Mouse (Mus musculus) stomach, embryonic 16.5 days (tissue): ENCODE measurements around the gene Krt17. TPM values are rescaled to one million over a fixed set of nuclear protein-coding genes. Genes with fewer than 3 reads are reported as not detected.

Source experiments
- ATAC-seq: fragments of 200-750 bp; cut with Nextera tagmentation; 2 replicates; pipeline ENCODE4 v1.8.0; 2017; ENCODE audit warnings: moderate number of reproducible peaks, moderate TSS enrichment; ENCODE audit not compliant: insufficient read depth, low FRiP score
- H3K27ac ChIP-seq: fragments of 300-500 bp; sonication (generic); 2 replicates; pipeline ENCODE4 v1.5.1; 2014; ENCODE audit warnings: low read length
- H3K27me3 ChIP-seq: fragments of 300-500 bp; sonication (generic); 2 replicates; pipeline ENCODE4 v1.6.1; 2014; ENCODE audit warnings: low read length, control low read depth, mixed read lengths; ENCODE audit not compliant: control insufficient read depth, insufficient read depth
- H3K36me3 ChIP-seq: fragments of 300-500 bp; sonication (generic); 2 replicates; pipeline ENCODE4 v1.6.1; 2014; ENCODE audit warnings: low read length; ENCODE audit not compliant: control insufficient read depth, insufficient read depth
- H3K4me1 ChIP-seq: fragments of 300-500 bp; sonication (generic); 2 replicates; pipeline ENCODE4 v1.6.1; 2014; ENCODE audit warnings: low read length, control low read depth, mixed read lengths; ENCODE audit not compliant: control insufficient read depth, insufficient read depth
- H3K4me2 ChIP-seq: fragments of 300-500 bp; sonication (generic); 2 replicates; pipeline ENCODE4 v1.6.1; 2014; ENCODE audit warnings: low read depth, low read length, mixed read lengths
- H3K4me3 ChIP-seq: fragments of 300-500 bp; sonication (generic); replicated peaks from 2 replicates; pipeline ENCODE4 v1.5.1; 2014; ENCODE audit warnings: mild to moderate bottlenecking, low read length
- H3K9ac ChIP-seq: fragments of 300-500 bp; sonication (generic); 2 replicates; pipeline ENCODE4 v1.6.1; 2014; ENCODE audit warnings: low read length
- H3K9me3 ChIP-seq: fragments of 300-500 bp; sonication (generic); replicated peaks from 2 replicates; pipeline ENCODE4 v1.6.1; 2016; ENCODE audit warnings: low read length, control low read depth; ENCODE audit not compliant: control insufficient read depth
- WGBS: fragments of 180-500 bp; shearing (Covaris S2); extraction: QIAGEN DNeasy Blood & Tissue Kit; methylation state at CpG from one replicate; pipeline ENCODE4 v1.1.7; 2014; 5-methylcytosine and 5-hydroxymethylcytosine counted together
- polyA plus RNA-seq: library from polyadenylated mRNA; unstranded; fragments of >200 nt; fragmentation: Nextera tagmentation; extraction: Ambion mirVana; gene quantifications from 2 replicates; pipeline ENCODE4 v1.2.1, GENCODE M21; 2015

The Krt17 gene
- polyA plus RNA-seq, 1 experiment from 2014 or later, result 34.0 TPM

GRCm38 (mm10) chr11:100290235-100290634 is 29.4 kb upstream of the Krt17 start:
- Histone ChIP-seq H3K9me3 (no peaks in the 10 kb centered on the region), H3K27me3 (no peaks in the 10 kb centered on the region), H3K9ac (peak overlapping the region; percentile 66), H3K36me3 (no peaks in the 10 kb centered on the region), H3K27ac (peak overlapping the region; percentile 95), H3K4me3 (no peak overlapping the region), H3K4me1 (peaks cover 30% of the 10 kb centered on the region), H3K4me2 (no peak overlapping the region)
- WGBS, result 27% methylated on average over 5 of the region's 5 CpGs
- ATAC-seq, result no peak

GRCm38 (mm10) chr11:100288942-100289341 is 28.1 kb upstream of the Krt17 start:
- Histone ChIP-seq H3K9ac (peak overlapping the region; percentile 37; the same call in 1 of the 2 replicates), H3K27me3 (no peaks in the 10 kb centered on the region), H3K9me3 (no peaks in the 10 kb centered on the region), H3K27ac (peak overlapping the region; percentile 98), H3K36me3 (no peaks in the 10 kb centered on the region), H3K4me2 (0 out of 2 replicates have a peak overlapping the region, but pooled peaks have one; percentile 13), H3K4me1 (peaks cover 30% of the 10 kb centered on the region), H3K4me3 (no peak overlapping the region)
- 57% methylated on average over 6 of the region's 6 CpGs for WGBS
- peak; percentile 69 for ATAC-seq

GRCm38 (mm10) chr11:100287024-100287423 is 26.2 kb upstream of the Krt17 start:
- Histone ChIP-seq H3K36me3 (no peaks in the 10 kb centered on the region), H3K4me2 (no peak overlapping the region), H3K4me3 (no peak overlapping the region), H3K27ac (peak overlapping the region; percentile 98), H3K27me3 (no peaks in the 10 kb centered on the region), H3K9me3 (no peaks in the 10 kb centered on the region), H3K9ac (peak overlapping the region; percentile 57), H3K4me1 (peaks cover 30% of the 10 kb centered on the region)
- ATAC-seq, result peak; percentile 88
- WGBS, result 32% methylated on average over 10 of the region's 10 CpGs

GRCm38 (mm10) chr11:100284988-100285387 is 24.2 kb upstream of the Krt17 start:
- no peaks in the 10 kb centered on the region for H3K27me3 ChIP-seq
- H3K9ac ChIP-seq, result peak overlapping the region; percentile 43
- H3K36me3 ChIP-seq, result no peaks in the 10 kb centered on the region
- 60% methylated on average over 4 of the region's 4 CpGs for WGBS
- H3K27ac ChIP-seq, result peak overlapping the region; percentile 98
- ATAC-seq, result peak; percentile 53; the same call in 1 of the 2 replicates
- no peak overlapping the region for H3K4me2 ChIP-seq
- peaks cover 17% of the 10 kb centered on the region for H3K4me1 ChIP-seq
- no peaks in the 10 kb centered on the region for H3K9me3 ChIP-seq
- no peak overlapping the region for H3K4me3 ChIP-seq

GRCm38 (mm10) chr11:100282549-100282948 is 21.7 kb upstream of the Krt17 start:
- Histone ChIP-seq H3K9ac (no peak overlapping the region), H3K27me3 (no peaks in the 10 kb centered on the region), H3K4me1 (peaks cover 4% of the 10 kb centered on the region; the same call in 1 of the 2 replicates), H3K4me2 (no peak overlapping the region), H3K4me3 (no peak overlapping the region), H3K9me3 (no peaks in the 10 kb centered on the region), H3K27ac (no peak overlapping the region), H3K36me3 (no peaks in the 10 kb centered on the region)
- no peak for ATAC-seq
- WGBS, result 24% methylated on average over 10 of the region's 10 CpGs

GRCm38 (mm10) chr11:100281596-100282544 is 21.0 kb upstream of the Krt17 start:
- Histone ChIP-seq H3K4me3 (no peak overlapping the region), H3K4me1 (no peaks in the 10 kb centered on the region; the same call in 1 of the 2 replicates), H3K9me3 (no peaks in the 10 kb centered on the region), H3K4me2 (no peak overlapping the region), H3K27ac (no peak overlapping the region), H3K9ac (no peak overlapping the region), H3K27me3 (no peaks in the 10 kb centered on the region), H3K36me3 (no peaks in the 10 kb centered on the region)
- 19% methylated on average over 11 of the region's 11 CpGs for WGBS
- no peak for ATAC-seq

- Histone ChIP-seq H3K4me2 (no peak overlapping the region), H3K9ac (no peak overlapping the region), H3K4me1 (peaks cover 1% of the 10 kb centered on the region; the same call in 1 of the 2 replicates), H3K36me3 (no peaks in the 10 kb centered on the region), H3K27me3 (no peaks in the 10 kb centered on the region), H3K4me3 (no peak overlapping the region), H3K27ac (no peak overlapping the region), H3K9me3 (no peaks in the 10 kb centered on the region)
- ATAC-seq, result no peak
- WGBS, result 38% methylated on average over 5 of the region's 5 CpGs
Measured at GRCm38 (mm10) chr11:100278759-100279158, 17.9 kb upstream of the Krt17 start.

GRCm38 (mm10) chr11:100277726-100278480 is 17.1 kb upstream of the Krt17 start:
- no peak overlapping the region for H3K4me3 ChIP-seq
- H3K9ac ChIP-seq, result no peak overlapping the region
- no peaks in the 10 kb centered on the region for H3K9me3 ChIP-seq
- H3K4me1 ChIP-seq, result peaks cover 3% of the 10 kb centered on the region; the same call in 1 of the 2 replicates
- peak overlapping the region; percentile 4; the same call in 1 of the 2 replicates for H3K27ac ChIP-seq
- 51% methylated on average over 15 of the region's 15 CpGs for WGBS
- H3K27me3 ChIP-seq, result no peaks in the 10 kb centered on the region
- no peak for ATAC-seq
- H3K36me3 ChIP-seq, result no peaks in the 10 kb centered on the region
- H3K4me2 ChIP-seq, result no peak overlapping the region

- 48% methylated on average over 5 of the region's 5 CpGs for WGBS
- Histone ChIP-seq H3K4me3 (no peak overlapping the region), H3K36me3 (no peaks in the 10 kb centered on the region), H3K9ac (no peak overlapping the region), H3K9me3 (no peaks in the 10 kb centered on the region), H3K4me1 (peaks cover 3% of the 10 kb centered on the region; the same call in 1 of the 2 replicates), H3K27me3 (no peaks in the 10 kb centered on the region), H3K4me2 (no peak overlapping the region), H3K27ac (no peak overlapping the region)
- no peak for ATAC-seq
Measured at GRCm38 (mm10) chr11:100275466-100275865, 14.6 kb upstream of the Krt17 start.
